Mouse (Mus musculus) skeletal muscle tissue, postnatal 0 days (tissue): Measurements from ENCODE around the gene Olfr741. TPM values are rescaled to one million over a fixed set of nuclear protein-coding genes. Genes with fewer than 3 reads are reported as not detected.

Experiments used
- polyA plus RNA-seq: library from polyadenylated mRNA; unstranded; fragments of >200 nt; fragmentation: Nextera tagmentation; extraction: Ambion mirVana; gene quantifications from 2 replicates; pipeline ENCODE4 v1.2.1, GENCODE M21; 2015

The Olfr741 gene
- not detected in 2 replicates for polyA plus RNA-seq

GRCm38 (mm10) chr14:50472438-50472837 is at the start of gene Olfr741:
Olfr741 (plus strand) TSS chr14:50472738.

GRCm38 (mm10) chr14:50445245-50445644 is 27.3 kb upstream of the Olfr741 start, which contains the start of gene Olfr740:
Olfr740 (plus strand) TSS chr14:50445545.

GRCm38 (mm10) chr14:50503300-50503699 is 30.8 kb downstream of the Olfr741 start, which contains the start of gene Olfr742:
Olfr742 (plus strand) TSS chr14:50503600.

GRCm38 (mm10) chr14:50521539-50521938 is 49.0 kb downstream of the Olfr741 start, which contains the start of gene Olfr743:
Olfr743 (plus strand) TSS chr14:50521839.

Other genes starting within 250 kb of the Olfr741 start
- not detected in 2 replicates for gene Olfr731, start 230.9 kb upstream of the Olfr741 start, polyA plus RNA-seq
- gene Olfr732, start 188.5 kb upstream of the Olfr741 start, polyA plus RNA-seq: not detected in 2 replicates
- not detected in 2 replicates for gene Olfr733, start 171.2 kb upstream of the Olfr741 start, polyA plus RNA-seq
- not detected in 2 replicates for gene Olfr734, start 146.0 kb upstream of the Olfr741 start, polyA plus RNA-seq
- not detected in 2 replicates for gene Olfr735, start 123.9 kb upstream of the Olfr741 start, polyA plus RNA-seq
- gene Tlr11, start 114.8 kb upstream of the Olfr741 start, polyA plus RNA-seq: not detected in 2 replicates
- gene Olfr736, start 91.6 kb upstream of the Olfr741 start, polyA plus RNA-seq: not detected in 2 replicates
- not detected in 2 replicates for gene Olfr738, start 65.2 kb upstream of the Olfr741 start, polyA plus RNA-seq
- gene Olfr739, start 54.1 kb upstream of the Olfr741 start, polyA plus RNA-seq: not detected in 2 replicates
- gene Olfr740, start 27.2 kb upstream of the Olfr741 start, polyA plus RNA-seq: not detected in 2 replicates
- gene Olfr742, start 30.9 kb downstream of the Olfr741 start, polyA plus RNA-seq: not detected in 2 replicates
- gene Olfr743, start 49.1 kb downstream of the Olfr741 start, polyA plus RNA-seq: not detected in 2 replicates
- not detected in 2 replicates for gene Olfr744, start 142.1 kb downstream of the Olfr741 start, polyA plus RNA-seq
- not detected in 2 replicates for gene Olfr745, start 166.7 kb downstream of the Olfr741 start, polyA plus RNA-seq
- gene Olfr746, start 174.3 kb downstream of the Olfr741 start, polyA plus RNA-seq: not detected in 2 replicates
- not detected in 2 replicates for gene Olfr747, start 220.5 kb downstream of the Olfr741 start, polyA plus RNA-seq
- not detected in 2 replicates for gene Olfr748, start 234.6 kb downstream of the Olfr741 start, polyA plus RNA-seq